Mouse (Mus musculus) hindbrain, embryonic 15.5 days (tissue): ENCODE results near the gene Ankrd13c. TPM values are rescaled to one million over a fixed set of nuclear protein-coding genes. Genes with fewer than 3 reads are reported as not detected.

ENCODE experiments used
- ATAC-seq: fragments of 200-750 bp; cut with Nextera tagmentation; 2 replicates; pipeline ENCODE4 v1.8.0; 2017; ENCODE audit warnings: low read depth, moderate number of reproducible peaks, moderate TSS enrichment; ENCODE audit not compliant: low FRiP score
- H3K27ac ChIP-seq: fragments of 300-500 bp; sonication (generic); replicated peaks from 2 replicates; pipeline ENCODE4 v1.5.1; 2015; ENCODE audit warnings: mild to moderate bottlenecking, inconsistent platforms
- H3K27me3 ChIP-seq: fragments of 300-500 bp; sonication (generic); 2 replicates; pipeline ENCODE4 v1.6.1; 2015; ENCODE audit warnings: control low read depth, inconsistent platforms
- H3K36me3 ChIP-seq: fragments of 300-500 bp; sonication (generic); 2 replicates; pipeline ENCODE4 v1.6.1; 2015; ENCODE audit warnings: control low read depth, inconsistent platforms
- H3K4me1 ChIP-seq: fragments of 300-500 bp; sonication (generic); replicated peaks from 2 replicates; pipeline ENCODE4 v1.6.1; 2015; ENCODE audit warnings: control low read depth, inconsistent platforms
- H3K4me2 ChIP-seq: fragments of 300-500 bp; sonication (generic); 2 replicates; pipeline ENCODE4 v1.6.1; 2015; ENCODE audit warnings: moderate library complexity, mild to moderate bottlenecking, inconsistent platforms
- H3K4me3 ChIP-seq: fragments of 300-500 bp; sonication (generic); 2 replicates; pipeline ENCODE4 v1.5.1; 2015; ENCODE audit warnings: mild to moderate bottlenecking, inconsistent platforms
- H3K9ac ChIP-seq: fragments of 300-500 bp; sonication (generic); 2 replicates; pipeline ENCODE4 v1.6.1; 2015; ENCODE audit warnings: inconsistent platforms
- H3K9me3 ChIP-seq: fragments of 300-500 bp; sonication (generic); 2 replicates; pipeline ENCODE4 v1.6.1; 2016; ENCODE audit warnings: control low read depth, inconsistent platforms
- WGBS: fragments of 180-500 bp; shearing (Covaris S2); methylation state at CpG from one replicate; pipeline ENCODE4 v1.1.7; 2015; 5-methylcytosine and 5-hydroxymethylcytosine counted together
- polyA plus RNA-seq: library from polyadenylated mRNA; unstranded; fragments of >200 nt; fragmentation: Nextera tagmentation; extraction: Ambion mirVana; gene quantifications from 2 replicates; pipeline ENCODE4 v1.2.1, GENCODE M21; 2015

Gene Ankrd13c
- polyA plus RNA-seq = 26.7 and 29.7 TPM in 2 replicates

DNA sequence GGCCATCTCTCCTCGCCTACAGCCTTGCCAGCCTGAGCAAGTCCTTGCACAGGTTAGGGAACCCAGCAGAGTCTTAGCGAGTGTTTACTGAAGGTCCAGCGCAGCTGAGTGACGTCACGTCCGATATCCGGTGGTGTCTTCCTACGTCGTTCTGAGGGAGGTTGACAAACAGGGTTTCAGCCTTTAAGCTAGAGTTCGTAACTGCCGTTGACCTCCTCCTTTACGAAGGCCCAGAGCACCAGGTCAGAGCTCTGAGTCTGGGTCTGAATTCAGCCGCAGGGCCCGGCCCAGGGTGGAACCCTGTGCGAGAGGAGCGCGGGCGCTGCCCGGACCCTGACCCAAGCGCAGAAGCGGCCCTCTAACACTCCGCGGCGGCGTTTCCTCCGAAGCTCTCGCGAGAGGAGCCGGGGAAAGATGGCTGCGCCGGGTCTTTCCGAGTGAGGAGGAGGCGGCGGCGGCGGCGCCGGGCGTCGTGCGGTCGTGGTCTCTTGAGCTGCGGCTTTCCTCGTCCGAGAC is at the start of gene Ankrd13c:
TSS of gene Ankrd13c (plus strand) at position 397 of the 516 bp plus-strand sequence.
- Histone ChIP-seq H3K27me3 (no peaks in the 10 kb centered on the region; the same call in 1 of the 2 replicates), H3K4me1 (peaks cover 32% of the 10 kb centered on the region), H3K9me3 (no peaks in the 10 kb centered on the region), H3K9ac (peak within 1 kb of the TSS; percentile 95), H3K4me2 (peak within 1 kb of the TSS; percentile 61), H3K27ac (peak within 1 kb of the TSS; percentile 97), H3K4me3 (peak within 1 kb of the TSS; percentile 89), H3K36me3 (no peaks in the 10 kb centered on the region)
- WGBS = under 1% methylated on average over 39 of the region's 45 CpGs
- peak; percentile 99 for ATAC-seq

DNA sequence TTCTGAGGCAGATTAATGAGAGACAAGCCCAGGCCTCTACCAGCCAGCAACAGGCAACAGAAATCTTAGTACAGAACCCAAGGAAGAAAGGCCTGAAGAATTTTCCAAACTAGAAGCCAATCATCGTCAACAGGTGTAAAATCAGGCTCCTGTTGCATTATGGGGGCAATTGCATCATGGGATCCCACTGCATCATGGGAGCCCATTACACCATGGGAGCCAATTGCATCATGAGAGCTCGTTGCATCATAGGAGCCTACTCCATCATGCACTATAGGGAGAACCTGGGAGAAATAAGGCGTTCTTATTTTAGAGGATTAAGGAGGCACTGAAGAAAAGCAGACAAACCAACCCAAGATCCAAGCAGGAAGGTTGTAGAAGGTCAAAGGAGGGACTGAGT is 49.4 kb upstream of the Ankrd13c start:
- Histone ChIP-seq H3K4me3 (no peak overlapping the region), H3K27me3 (no peaks in the 10 kb centered on the region), H3K9me3 (no peaks in the 10 kb centered on the region), H3K27ac (no peak overlapping the region), H3K4me2 (no peak overlapping the region), H3K36me3 (no peaks in the 10 kb centered on the region), H3K9ac (no peak overlapping the region), H3K4me1 (no peaks in the 10 kb centered on the region)
- 89% methylated on average over 3 of the region's 3 CpGs for WGBS
- no peak for ATAC-seq

DNA sequence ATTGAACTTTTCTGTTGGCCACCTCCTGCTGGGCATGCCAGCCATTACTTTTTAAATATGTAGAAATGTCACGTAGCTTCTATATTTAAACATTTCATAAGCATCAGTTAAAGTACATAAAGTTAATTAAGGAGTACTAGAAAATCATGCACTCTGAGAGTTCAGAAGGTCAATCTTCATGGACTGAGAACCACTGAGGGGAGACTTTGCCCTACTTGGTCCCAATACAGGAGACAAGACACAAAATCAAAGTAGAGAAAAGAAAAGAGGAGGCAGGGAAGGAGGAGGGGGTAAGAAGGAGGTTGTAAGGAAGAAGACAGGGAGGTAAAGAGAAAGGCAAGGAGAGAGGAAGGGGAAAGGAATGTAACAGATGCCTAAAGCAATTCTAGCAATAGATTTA is 47.1 kb upstream of the Ankrd13c start:
- WGBS = 90% methylated on average over 1 of the region's 1 CpGs
- no peak overlapping the region for H3K4me2 ChIP-seq
- ATAC-seq = no peak

DNA sequence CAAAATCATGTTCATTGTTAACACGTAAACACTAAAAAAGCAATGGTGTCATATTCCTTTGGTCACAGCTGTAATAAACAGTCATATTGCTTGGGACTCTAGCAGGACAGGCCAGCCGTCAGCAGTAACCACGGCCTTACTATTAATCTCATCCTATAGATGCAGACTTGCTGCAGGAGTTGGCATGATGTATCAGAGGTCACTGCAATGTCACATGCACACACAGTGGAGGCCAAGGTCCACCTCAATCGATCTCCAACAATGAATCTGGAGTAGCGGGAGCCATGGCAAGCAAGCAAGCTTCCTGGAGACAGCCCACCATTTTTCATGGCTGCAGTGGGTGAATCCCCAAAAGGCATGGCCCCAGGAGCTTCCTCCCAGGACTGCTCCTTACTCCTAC is 45.3 kb upstream of the Ankrd13c start:
- no peak overlapping the region for H3K4me2 ChIP-seq
- H3K9ac ChIP-seq = no peak overlapping the region
- no peaks in the 10 kb centered on the region for H3K27me3 ChIP-seq
- no peak overlapping the region for H3K4me3 ChIP-seq
- no peaks in the 10 kb centered on the region for H3K4me1 ChIP-seq
- WGBS = 94% methylated on average over 5 of the region's 5 CpGs
- H3K27ac ChIP-seq = no peak overlapping the region
- no peaks in the 10 kb centered on the region for H3K9me3 ChIP-seq
- no peaks in the 10 kb centered on the region for H3K36me3 ChIP-seq
- no peak for ATAC-seq

More for the DNA sequence above, 47.1 kb upstream of the Ankrd13c start:
- H3K9ac ChIP-seq = no peak overlapping the region
- H3K4me1 ChIP-seq = no peaks in the 10 kb centered on the region
- H3K36me3 ChIP-seq = no peaks in the 10 kb centered on the region
- no peaks in the 10 kb centered on the region for H3K9me3 ChIP-seq
- H3K27ac ChIP-seq = no peak overlapping the region
- no peaks in the 10 kb centered on the region for H3K27me3 ChIP-seq
- no peak overlapping the region for H3K4me3 ChIP-seq

DNA sequence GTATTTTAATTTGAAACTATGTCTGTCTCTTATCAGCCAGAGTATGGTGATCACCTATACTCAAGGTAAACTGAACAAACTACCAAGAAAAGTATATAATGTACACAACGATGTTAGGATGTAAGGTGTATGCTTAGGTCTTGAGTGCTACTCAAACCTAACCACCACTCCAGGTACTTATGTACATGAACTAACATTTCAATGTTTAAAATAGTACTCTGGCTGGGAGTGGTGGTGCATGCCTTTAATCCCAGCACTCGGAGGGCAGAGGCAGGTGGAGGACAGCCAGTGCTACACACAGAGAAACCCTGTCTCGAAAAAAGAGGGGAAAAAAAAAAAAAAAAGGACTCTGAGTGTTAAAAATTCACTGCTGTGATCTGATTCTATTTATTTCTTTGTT is 38.9 kb upstream of the Ankrd13c start:
- WGBS = 84% methylated on average over 3 of the region's 3 CpGs
- Histone ChIP-seq H3K27me3 (no peaks in the 10 kb centered on the region), H3K9ac (no peak overlapping the region), H3K9me3 (no peaks in the 10 kb centered on the region), H3K4me2 (no peak overlapping the region), H3K36me3 (no peaks in the 10 kb centered on the region), H3K27ac (no peak overlapping the region), H3K4me3 (no peak overlapping the region), H3K4me1 (no peaks in the 10 kb centered on the region)
- ATAC-seq = no peak

DNA sequence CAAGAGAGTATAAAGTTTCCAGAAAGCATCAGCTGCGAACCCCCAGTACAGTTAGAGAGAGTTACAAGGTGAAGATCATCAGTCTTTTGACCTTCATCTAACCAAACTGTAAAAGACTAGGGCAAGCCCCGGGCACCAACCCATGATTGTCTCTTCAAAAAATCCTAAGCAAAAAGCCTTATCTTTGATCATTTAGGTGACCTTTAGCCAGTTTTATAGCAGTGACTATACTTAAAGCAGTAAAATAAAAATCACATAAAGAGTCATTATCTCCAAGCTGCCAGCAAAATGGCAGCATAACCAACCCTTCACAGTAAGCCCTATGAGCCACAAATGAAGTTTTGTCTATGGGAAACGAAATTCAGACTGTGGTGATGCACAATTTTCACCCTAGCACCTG is 36.8 kb upstream of the Ankrd13c start:
- no peaks in the 10 kb centered on the region for H3K9me3 ChIP-seq
- no peak overlapping the region for H3K4me2 ChIP-seq
- WGBS = 81% methylated on average over 3 of the region's 3 CpGs
- ATAC-seq = no peak
- H3K4me3 ChIP-seq = no peak overlapping the region
- no peak overlapping the region for H3K27ac ChIP-seq
- H3K4me1 ChIP-seq = no peaks in the 10 kb centered on the region
- H3K9ac ChIP-seq = no peak overlapping the region
- no peaks in the 10 kb centered on the region for H3K36me3 ChIP-seq
- H3K27me3 ChIP-seq = no peaks in the 10 kb centered on the region

DNA sequence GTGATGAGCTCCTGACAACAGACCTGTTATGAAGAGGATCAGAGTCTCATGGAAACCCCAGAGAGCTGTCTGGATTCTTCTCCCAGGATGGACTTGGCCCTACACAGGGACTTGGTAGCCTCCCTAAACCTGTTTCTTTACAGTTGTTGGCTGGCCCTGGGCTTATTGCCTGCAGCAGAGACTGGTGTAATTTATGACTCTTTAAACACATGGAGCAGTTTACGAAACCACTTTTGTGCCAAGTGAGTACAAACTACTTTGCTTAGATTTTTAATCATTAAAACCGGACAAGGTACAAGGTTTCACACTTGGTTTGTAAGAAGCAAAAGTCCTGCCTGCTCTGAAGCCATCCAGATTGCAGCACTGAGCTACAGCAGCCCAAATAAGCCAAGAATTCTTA is 34.9 kb upstream of the Ankrd13c start:
- Histone ChIP-seq H3K36me3 (no peaks in the 10 kb centered on the region), H3K4me1 (no peaks in the 10 kb centered on the region), H3K4me3 (no peak overlapping the region), H3K27me3 (no peaks in the 10 kb centered on the region), H3K9me3 (no peaks in the 10 kb centered on the region), H3K9ac (no peak overlapping the region), H3K27ac (no peak overlapping the region), H3K4me2 (no peak overlapping the region)
- no peak for ATAC-seq
- 94% methylated on average over 2 of the region's 2 CpGs for WGBS

DNA sequence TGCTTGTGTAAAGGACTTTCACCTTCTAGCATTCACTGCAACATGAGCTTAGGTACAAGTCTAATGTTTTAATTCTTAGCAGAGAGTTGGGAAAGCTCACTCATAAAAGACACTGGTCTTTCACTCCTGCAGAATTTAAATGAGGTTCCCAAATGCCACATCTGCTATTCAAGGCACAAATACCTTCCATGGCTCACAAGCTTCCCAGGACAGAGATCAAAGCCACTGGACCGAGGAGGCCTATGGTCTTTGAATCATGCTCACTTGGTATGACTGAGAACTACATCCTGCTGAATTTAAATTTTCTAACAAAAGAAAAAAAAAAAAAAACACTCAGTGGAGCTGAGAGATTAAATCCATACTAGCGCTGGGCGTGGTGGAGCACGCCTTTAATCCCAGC is 30.7 kb upstream of the Ankrd13c start:
- 80% methylated on average over 4 of the region's 4 CpGs for WGBS
- ATAC-seq = no peak
- no peak overlapping the region for H3K27ac ChIP-seq
- H3K9me3 ChIP-seq = no peaks in the 10 kb centered on the region
- H3K4me2 ChIP-seq = no peak overlapping the region
- no peaks in the 10 kb centered on the region for H3K27me3 ChIP-seq
- no peak overlapping the region for H3K9ac ChIP-seq
- no peaks in the 10 kb centered on the region for H3K4me1 ChIP-seq
- no peak overlapping the region for H3K4me3 ChIP-seq
- no peaks in the 10 kb centered on the region for H3K36me3 ChIP-seq

DNA sequence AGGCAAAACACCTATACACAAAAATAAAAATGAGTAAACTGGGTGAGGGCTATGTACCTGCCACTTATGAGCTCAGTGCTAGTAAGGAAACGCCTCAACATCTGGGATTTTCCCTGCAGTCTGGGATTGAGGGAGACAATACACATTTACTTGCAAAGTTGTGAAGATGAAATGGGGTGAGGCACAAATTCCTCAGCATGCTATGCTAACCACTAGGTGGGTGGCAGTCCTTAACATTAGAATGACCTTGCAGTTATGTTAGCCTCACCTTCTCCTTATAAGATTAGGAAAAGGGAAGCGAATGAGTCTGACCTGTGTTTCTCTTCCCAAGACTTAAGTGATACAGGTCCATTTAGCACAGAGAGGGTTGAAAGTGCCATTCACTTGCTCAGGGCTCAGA is 25.7 kb upstream of the Ankrd13c start:
- peaks cover 3% of the 10 kb centered on the region for H3K4me1 ChIP-seq
- H3K27me3 ChIP-seq = no peaks in the 10 kb centered on the region
- no peak overlapping the region for H3K9ac ChIP-seq
- ATAC-seq = no peak
- no peak overlapping the region for H3K4me3 ChIP-seq
- H3K27ac ChIP-seq = no peak overlapping the region
- H3K4me2 ChIP-seq = no peak overlapping the region
- WGBS = 93% methylated on average over 2 of the region's 2 CpGs
- H3K36me3 ChIP-seq = no peaks in the 10 kb centered on the region
- H3K9me3 ChIP-seq = no peaks in the 10 kb centered on the region

DNA sequence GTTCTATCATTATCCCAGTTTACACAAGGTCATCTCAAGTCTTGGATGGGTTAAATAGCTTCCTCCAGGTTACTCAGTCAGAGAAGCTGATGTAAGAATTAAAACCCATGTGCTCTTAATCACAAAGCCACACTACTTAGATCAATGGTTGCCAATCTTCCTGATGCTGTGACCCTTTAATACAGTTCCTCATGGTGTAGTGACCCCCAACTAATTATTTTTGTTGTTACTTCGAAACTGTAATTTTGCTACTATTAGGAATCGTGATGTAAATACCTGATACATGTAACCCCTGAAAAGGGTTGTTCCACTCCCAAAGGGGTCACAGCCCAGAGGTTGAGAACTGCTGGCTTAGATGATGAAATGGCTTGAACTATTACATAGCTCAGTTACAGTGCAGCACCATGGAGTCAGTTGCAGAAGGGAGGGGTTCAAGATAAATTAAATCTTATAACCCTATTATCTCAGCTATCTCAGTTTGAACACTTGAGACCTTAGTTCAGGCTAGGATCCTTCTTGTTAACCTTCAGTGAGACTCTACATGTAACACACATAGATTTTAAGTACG is 23.7 kb upstream of the Ankrd13c start:
- Histone ChIP-seq H3K4me1 (peaks cover 3% of the 10 kb centered on the region), H3K4me3 (no peak overlapping the region), H3K9me3 (no peaks in the 10 kb centered on the region), H3K9ac (no peak overlapping the region), H3K27me3 (no peaks in the 10 kb centered on the region), H3K27ac (no peak overlapping the region), H3K4me2 (no peak overlapping the region), H3K36me3 (no peaks in the 10 kb centered on the region)
- no peak for ATAC-seq
- WGBS = 88% methylated on average over 3 of the region's 3 CpGs

DNA sequence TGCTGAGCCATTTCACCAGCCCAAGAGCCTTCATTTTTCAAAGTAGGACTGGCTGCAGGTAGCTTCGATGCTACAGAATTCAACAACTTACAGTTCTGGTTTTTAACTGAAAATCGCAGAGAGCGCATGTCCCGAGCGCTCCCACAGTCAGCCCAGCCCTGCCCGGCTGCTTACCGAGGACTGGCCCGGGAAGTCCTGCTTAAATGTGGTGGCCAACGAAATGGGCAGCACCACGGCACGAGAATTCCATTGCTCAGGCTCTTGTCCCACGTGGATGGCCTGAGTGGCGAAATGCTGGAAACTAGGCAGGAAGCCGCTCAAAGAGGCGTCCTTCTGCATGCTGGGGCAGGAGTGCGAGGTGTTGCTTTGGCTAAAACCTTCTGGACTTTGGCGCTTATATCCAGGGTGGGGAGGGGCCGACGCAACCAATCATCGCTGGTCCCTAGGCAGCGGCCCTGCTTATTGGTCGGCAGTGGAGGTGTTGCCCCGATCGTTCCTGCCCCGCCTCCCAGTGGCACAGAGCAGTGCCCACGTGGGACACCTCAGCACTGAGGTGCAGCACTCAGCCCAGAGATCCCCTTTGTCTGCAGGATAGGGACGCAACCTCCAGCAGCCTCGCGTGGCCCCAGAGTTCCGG is 22.2 kb upstream of the Ankrd13c start, which contains the start of gene Cth:
TSS of gene Cth (minus strand) at position 386 of the 637 bp plus-strand sequence.
- peak within 1 kb of the TSS; percentile 94 for H3K4me2 ChIP-seq
- H3K4me1 ChIP-seq = peaks cover 3% of the 10 kb centered on the region
- ATAC-seq = peak; percentile 99
- WGBS = under 1% methylated on average over 30 of the region's 30 CpGs
- no peaks in the 10 kb centered on the region for H3K9me3 ChIP-seq
- peak within 1 kb of the TSS; percentile 38; the same call in 1 of the 2 replicates for H3K9ac ChIP-seq
- H3K36me3 ChIP-seq = no peaks in the 10 kb centered on the region
- H3K27ac ChIP-seq = no peak within 1 kb of the TSS
- peak within 1 kb of the TSS; percentile 45 for H3K4me3 ChIP-seq
- no peaks in the 10 kb centered on the region for H3K27me3 ChIP-seq

DNA sequence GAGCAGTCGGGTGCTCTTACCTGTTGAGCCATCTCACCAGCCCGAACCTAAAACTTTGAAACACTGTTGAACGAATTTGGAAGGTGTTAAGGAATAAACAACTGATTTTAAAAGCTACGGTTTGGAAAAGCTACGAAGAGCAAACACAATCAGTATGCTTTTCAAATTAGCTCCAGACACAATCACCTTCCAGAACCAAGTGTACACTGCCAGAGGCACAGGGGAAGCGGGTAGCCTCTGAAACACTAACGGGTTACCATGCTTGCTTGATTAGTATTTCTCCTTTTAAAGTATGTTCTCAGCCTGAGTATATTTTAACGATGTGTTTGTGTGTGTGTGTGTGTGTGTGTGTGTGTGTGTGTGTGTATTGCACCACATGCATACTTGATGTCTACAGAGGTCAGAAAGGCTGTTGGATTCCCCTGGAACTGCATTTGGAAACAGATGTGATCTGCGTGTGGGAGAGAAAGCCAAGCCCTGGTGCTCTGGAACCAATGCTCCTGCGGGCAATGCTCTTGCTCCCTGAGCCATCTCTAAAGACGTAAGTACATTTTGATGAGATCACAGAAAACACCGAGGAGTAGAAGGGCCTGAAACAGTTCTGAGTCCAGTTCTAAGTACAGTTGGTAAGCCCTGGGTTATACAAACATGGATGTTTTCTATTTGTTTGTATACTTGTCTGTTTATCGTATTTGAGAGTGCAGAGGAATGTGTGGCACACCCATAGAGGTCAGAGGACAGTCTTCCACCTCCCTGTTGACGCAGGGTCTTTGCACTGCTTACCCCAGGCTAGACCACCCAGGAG is 21.1 kb upstream of the Ankrd13c start:
- H3K4me2 ChIP-seq = no peak overlapping the region
- H3K27me3 ChIP-seq = no peaks in the 10 kb centered on the region
- no peaks in the 10 kb centered on the region for H3K9me3 ChIP-seq
- H3K4me3 ChIP-seq = no peak overlapping the region
- no peak overlapping the region for H3K9ac ChIP-seq
- WGBS = 93% methylated on average over 14 of the region's 14 CpGs
- no peaks in the 10 kb centered on the region for H3K36me3 ChIP-seq
- ATAC-seq = no peak
- H3K27ac ChIP-seq = no peak overlapping the region
- peaks cover 3% of the 10 kb centered on the region for H3K4me1 ChIP-seq
